Mouse (Mus musculus) embryonic facial prominence, embryonic 11.5 days (tissue): Measurements from ENCODE around the gene Pdcl3. TPM values are rescaled to one million over a fixed set of nuclear protein-coding genes. Genes with fewer than 3 reads are reported as not detected.

Source experiments
- ATAC-seq: fragments of 200-750 bp; cut with Nextera tagmentation; replicated peaks from 2 replicates; pipeline ENCODE4 v1.8.0; 2017; ENCODE audit warnings: low read depth; ENCODE audit not compliant: insufficient number of reproducible peaks, low FRiP score, low TSS enrichment
- DNase-seq: peaks from one replicate; pipeline ENCODE4 v3.0.0-alpha.2; 2015; ENCODE audit warnings: low spot score
- H3K27ac ChIP-seq: fragments of 300-500 bp; sonication (generic); replicated peaks from 2 replicates; pipeline ENCODE4 v1.5.1; 2014; ENCODE audit warnings: mild to moderate bottlenecking, low read depth, low read length, control low read depth
- H3K27me3 ChIP-seq: fragments of 300-500 bp; sonication (generic); 2 replicates; pipeline ENCODE4 v1.6.1; 2014; ENCODE audit warnings: mild to moderate bottlenecking, low read length, moderate library complexity, mixed read lengths; ENCODE audit not compliant: control insufficient read depth, insufficient read depth
- H3K36me3 ChIP-seq: fragments of 300-500 bp; sonication (generic); replicated peaks from 2 replicates; pipeline ENCODE4 v1.6.1; 2014; ENCODE audit warnings: low read depth, mild to moderate bottlenecking, low read length, moderate library complexity, mixed read lengths; ENCODE audit not compliant: control insufficient read depth, insufficient read depth
- H3K4me1 ChIP-seq: fragments of 300-500 bp; sonication (generic); 2 replicates; pipeline ENCODE4 v1.6.1; 2014; ENCODE audit warnings: low read length, mixed read lengths; ENCODE audit not compliant: control insufficient read depth, insufficient read depth
- H3K4me2 ChIP-seq: fragments of 300-500 bp; sonication (generic); 2 replicates; pipeline ENCODE4 v1.6.1; 2014; ENCODE audit warnings: low read depth, mild to moderate bottlenecking, control low read depth, low read length, moderate library complexity
- H3K4me3 ChIP-seq: fragments of 300-500 bp; sonication (generic); 2 replicates; pipeline ENCODE4 v1.5.1; 2014; ENCODE audit warnings: low read depth, low read length, control low read depth
- H3K9ac ChIP-seq: fragments of 300-500 bp; sonication (generic); replicated peaks from 2 replicates; pipeline ENCODE4 v1.6.1; 2014; ENCODE audit warnings: mild to moderate bottlenecking, control low read depth, low read length
- H3K9me3 ChIP-seq: fragments of 300-500 bp; sonication (generic); replicated peaks from 2 replicates; pipeline ENCODE4 v1.6.1; 2016; ENCODE audit warnings: mild to moderate bottlenecking, low read length, inconsistent platforms, mixed read lengths; ENCODE audit not compliant: control insufficient read depth
- WGBS: fragments of 180-500 bp; shearing (Covaris S2); extraction: QIAGEN DNeasy Blood & Tissue Kit; methylation state at CpG from one replicate; pipeline ENCODE4 v1.1.7; 2014; 5-methylcytosine and 5-hydroxymethylcytosine counted together
- polyA plus RNA-seq: library from polyadenylated mRNA; unstranded; fragments of >200 nt; fragmentation: Nextera tagmentation; extraction: Ambion mirVana; gene quantifications from 2 replicates; pipeline ENCODE4 v1.2.1, GENCODE M21; 2014

The Pdcl3 gene
- polyA plus RNA-seq, 1 experiment from 2014 or later = 168 TPM

GRCm38 (mm10) chr1:38979953-38980352, 5.5 kb upstream of the Pdcl3 start:
- no peak overlapping the region for H3K4me2 ChIP-seq
- DNase-seq = no peak
- H3K27me3 ChIP-seq = no peaks in the 10 kb centered on the region
- H3K4me1 ChIP-seq = no peaks in the 10 kb centered on the region
- no peak overlapping the region for H3K4me3 ChIP-seq
- H3K9me3 ChIP-seq = no peaks in the 10 kb centered on the region
- no peak overlapping the region for H3K27ac ChIP-seq
- H3K36me3 ChIP-seq = no peaks in the 10 kb centered on the region
- ATAC-seq = no peak
- H3K9ac ChIP-seq = no peak overlapping the region
- 76% methylated on average over 7 of the region's 7 CpGs for WGBS

- H3K4me3 ChIP-seq = no peak overlapping the region
- no peak overlapping the region for H3K9ac ChIP-seq
- H3K4me1 ChIP-seq = 0 out of 2 replicates have a peak, but pooled peaks cover 4% of the 10 kb centered on the region
- no peak overlapping the region for H3K4me2 ChIP-seq
- WGBS = 75% methylated on average over 2 of the region's 2 CpGs
- ATAC-seq (no peak), DNase-seq (no peak)
- no peaks in the 10 kb centered on the region for H3K36me3 ChIP-seq
- no peak overlapping the region for H3K27ac ChIP-seq
- H3K9me3 ChIP-seq = no peaks in the 10 kb centered on the region
- H3K27me3 ChIP-seq = no peaks in the 10 kb centered on the region
These were observed 1.5 kb upstream of the Pdcl3 start for GRCm38 (mm10) chr1:38983870-38984269.

DNA sequence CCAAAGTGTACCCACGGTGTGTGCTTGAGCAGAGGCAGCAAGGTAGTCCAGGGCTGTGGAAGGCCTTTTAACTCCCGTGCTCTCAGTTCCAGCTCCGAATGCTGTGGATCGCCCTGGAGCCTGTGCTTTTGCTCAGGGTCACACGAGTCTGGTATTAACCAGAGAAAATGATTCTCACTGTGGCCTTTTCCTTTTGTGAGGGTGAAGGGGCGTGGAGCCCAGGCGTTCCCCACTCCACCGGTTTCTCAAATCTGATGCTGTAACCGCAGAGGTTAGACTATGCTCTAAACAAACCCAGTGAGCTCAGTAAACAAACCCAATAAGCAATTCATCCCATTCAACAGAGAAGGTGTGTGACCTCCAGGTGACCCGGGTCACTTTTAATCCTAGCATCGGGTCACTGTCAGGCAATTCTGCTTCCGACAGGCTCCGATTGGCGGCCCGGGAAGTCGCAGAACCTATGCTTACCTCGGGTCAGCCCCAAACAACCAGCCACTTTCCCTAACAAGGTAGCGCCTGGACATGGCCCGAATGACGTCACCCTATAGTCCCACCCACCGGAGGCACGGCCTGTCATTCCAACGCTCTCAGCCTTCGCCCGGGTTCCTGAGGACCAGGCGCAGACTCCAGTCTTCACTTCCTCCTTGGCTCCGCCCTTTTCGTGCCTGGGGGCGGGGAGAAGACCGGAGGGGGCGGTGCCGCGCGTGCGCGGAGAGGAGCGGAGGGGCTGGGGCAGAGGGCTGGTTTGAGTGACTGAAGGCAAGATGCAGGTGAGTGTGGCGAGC, 1.9 kb downstream of the Pdcl3 start:
- Histone ChIP-seq H3K4me3 (peak overlapping the region; percentile 70), H3K9ac (peak overlapping the region; percentile 73), H3K4me1 (0 out of 2 replicates have a peak, but pooled peaks cover 4% of the 10 kb centered on the region), H3K27ac (0 out of 2 replicates have a peak overlapping the region, but pooled peaks have one; percentile 44), H3K27me3 (no peaks in the 10 kb centered on the region), H3K9me3 (no peaks in the 10 kb centered on the region), H3K36me3 (no peaks in the 10 kb centered on the region), H3K4me2 (peak overlapping the region; percentile 66)
- ATAC-seq (peak; percentile 99), DNase-seq (peak; percentile 97)
- 5% methylated on average over 38 of the region's 38 CpGs for WGBS

DNA sequence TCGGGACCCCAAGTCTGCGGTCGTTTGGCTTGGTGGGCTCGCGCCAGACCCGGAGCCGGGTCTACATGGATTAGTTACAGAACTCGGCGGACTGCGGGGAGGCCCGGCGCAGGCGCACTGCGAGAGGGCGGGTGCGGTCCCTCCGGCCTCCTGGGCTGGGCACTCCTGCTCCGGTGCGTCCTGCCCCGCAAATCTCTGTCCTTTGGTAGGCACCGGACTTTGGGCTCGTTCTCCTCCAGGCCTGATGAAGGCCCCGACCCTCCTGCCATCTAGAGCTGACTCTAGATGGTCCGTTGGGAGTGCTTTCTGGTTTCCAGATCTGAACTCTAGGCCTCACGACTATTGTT, 2.4 kb downstream of the Pdcl3 start:
- ATAC-seq (peak; percentile 81), DNase-seq (no peak)
- under 1% methylated on average over 23 of the region's 25 CpGs for WGBS
- no peaks in the 10 kb centered on the region for H3K9me3 ChIP-seq
- H3K36me3 ChIP-seq = no peaks in the 10 kb centered on the region
- 0 out of 2 replicates have a peak, but pooled peaks cover 4% of the 10 kb centered on the region for H3K4me1 ChIP-seq
- peak overlapping the region; percentile 66 for H3K4me2 ChIP-seq
- 0 out of 2 replicates have a peak overlapping the region, but pooled peaks have one; percentile 44 for H3K27ac ChIP-seq
- H3K27me3 ChIP-seq = no peaks in the 10 kb centered on the region
- H3K4me3 ChIP-seq = peak overlapping the region; percentile 70
- H3K9ac ChIP-seq = peak overlapping the region; percentile 73

GRCm38 (mm10) chr1:38988357-38988756, 2.9 kb downstream of the Pdcl3 start:
- H3K27ac ChIP-seq = no peak overlapping the region
- 27% methylated on average over 7 of the region's 7 CpGs for WGBS
- H3K4me3 ChIP-seq = peak overlapping the region; percentile 70
- ATAC-seq (no peak), DNase-seq (no peak)
- 0 out of 2 replicates have a peak, but pooled peaks cover 4% of the 10 kb centered on the region for H3K4me1 ChIP-seq
- H3K4me2 ChIP-seq = peak overlapping the region; percentile 66
- H3K9me3 ChIP-seq = no peaks in the 10 kb centered on the region
- no peaks in the 10 kb centered on the region for H3K27me3 ChIP-seq
- peak overlapping the region; percentile 73 for H3K9ac ChIP-seq
- no peaks in the 10 kb centered on the region for H3K36me3 ChIP-seq

- ATAC-seq (no peak), DNase-seq (no peak)
- Histone ChIP-seq H3K27me3 (no peaks in the 10 kb centered on the region), H3K27ac (no peak overlapping the region), H3K9me3 (no peaks in the 10 kb centered on the region), H3K4me2 (no peak overlapping the region), H3K4me1 (0 out of 2 replicates have a peak, but pooled peaks cover 4% of the 10 kb centered on the region), H3K36me3 (no peaks in the 10 kb centered on the region; the same call in 1 of the 2 replicates), H3K4me3 (no peak overlapping the region), H3K9ac (no peak overlapping the region)
- 96% methylated on average over 3 of the region's 3 CpGs for WGBS
These were observed 7.0 kb downstream of the Pdcl3 start for GRCm38 (mm10) chr1:38992365-38992764.

DNA sequence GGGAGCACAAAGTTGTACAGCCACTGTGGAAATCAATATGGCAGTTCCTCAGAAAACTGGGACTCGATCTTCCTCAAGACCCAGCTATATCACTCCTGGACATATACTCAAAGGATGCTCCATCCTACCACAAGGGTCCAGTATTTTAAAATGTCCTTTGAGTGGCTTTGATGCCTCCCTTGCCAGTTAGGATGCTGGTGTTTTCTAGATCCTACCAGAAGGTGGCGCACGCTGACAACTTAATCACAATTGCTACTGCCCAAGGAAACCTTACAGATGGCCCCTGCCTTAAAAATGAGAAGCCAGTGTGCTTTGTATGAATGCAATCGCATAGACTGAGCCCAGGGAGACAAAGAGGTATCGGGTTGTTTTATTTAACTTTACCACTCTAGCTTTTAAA, 15.7 kb downstream of the Pdcl3 start:
- 17% methylated on average over 5 of the region's 5 CpGs for WGBS
- no peak overlapping the region for H3K9ac ChIP-seq
- 0 out of 2 replicates have a peak, but pooled peaks have one; percentile 45 for ATAC-seq

GRCm38 (mm10) chr1:39005751-39006354, 20.4 kb downstream of the Pdcl3 start:
- Histone ChIP-seq H3K4me3 (no peak overlapping the region), H3K27ac (no peak overlapping the region), H3K27me3 (no peaks in the 10 kb centered on the region), H3K4me1 (no peaks in the 10 kb centered on the region), H3K9ac (no peak overlapping the region), H3K4me2 (no peak overlapping the region), H3K36me3 (no peaks in the 10 kb centered on the region), H3K9me3 (no peaks in the 10 kb centered on the region)
- WGBS = 47% methylated on average over 10 of the region's 10 CpGs
- DNase-seq (no peak), ATAC-seq (no peak)

More for the DNA sequence above, 15.7 kb downstream of the Pdcl3 start:
- H3K27me3 ChIP-seq = no peaks in the 10 kb centered on the region
- DNase-seq = peak; percentile 90
- H3K36me3 ChIP-seq = no peaks in the 10 kb centered on the region
- H3K4me1 ChIP-seq = no peaks in the 10 kb centered on the region
- no peak overlapping the region for H3K27ac ChIP-seq
- H3K4me3 ChIP-seq = no peak overlapping the region
- H3K4me2 ChIP-seq = no peak overlapping the region
- no peaks in the 10 kb centered on the region for H3K9me3 ChIP-seq
